Mouse (Mus musculus): ENCODE measurements around the gene Arfgap2.

DNA sequence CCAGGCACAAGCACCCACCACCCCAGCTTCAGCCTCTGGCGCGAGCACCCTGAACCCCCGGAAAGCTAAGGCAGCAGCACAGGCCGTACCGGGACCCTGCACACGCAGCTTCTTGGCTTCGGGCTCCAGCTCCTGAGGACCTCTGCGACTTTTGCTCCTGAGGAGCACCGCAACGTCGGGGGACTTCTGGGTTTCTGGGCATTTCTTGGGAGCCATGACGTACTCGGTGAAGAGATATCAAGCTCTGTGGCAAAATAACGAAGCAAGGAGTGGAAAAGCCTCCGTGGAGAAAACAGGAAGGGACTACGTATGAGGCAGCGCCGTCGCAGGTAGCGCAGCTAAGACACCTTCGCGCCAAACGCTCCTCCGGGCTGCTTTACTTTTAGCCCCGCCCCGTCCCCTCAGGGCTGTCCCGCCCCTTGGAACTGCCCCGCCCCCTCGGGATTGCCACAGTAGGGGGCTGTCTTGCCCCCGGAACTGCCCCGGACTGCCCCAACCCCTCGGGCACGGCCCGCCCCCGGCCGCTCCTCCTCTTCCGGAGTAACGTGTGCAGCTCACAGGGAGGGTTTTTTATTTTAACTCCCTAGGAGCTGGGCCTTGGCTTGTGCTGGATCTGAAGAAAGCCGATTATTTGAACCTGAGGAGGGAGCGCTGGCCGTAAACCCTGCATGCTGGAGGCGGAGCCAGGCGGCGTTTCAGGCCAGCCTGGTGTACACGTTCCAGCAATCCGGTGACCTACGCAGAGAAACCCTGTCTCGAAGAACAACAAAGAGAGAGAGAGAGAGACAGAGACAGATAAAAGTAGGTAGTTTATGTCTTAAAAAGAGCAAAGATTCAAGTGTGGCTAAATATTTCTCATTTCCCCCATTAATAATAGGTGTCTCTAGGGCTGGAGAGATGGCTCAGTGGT, 27.9 kb upstream of the Arfgap2 start, which contains the start of gene Ddb2:
- TF ChIP-seq CTCF (IDR thresholded peaks at IDR 0.05; ENCODE audit: low read depth) (no peak; the same call in 1 of the 2 replicates), EP300 (IDR thresholded peaks at IDR 0.05; ENCODE audit: low read depth) (no peak)
